Mouse (Mus musculus) layer of hippocampus, adult 9-10 months (tissue): ENCODE results near the gene Micu1.

Experiments
- DNase-seq: peaks from one replicate; pipeline ENCODE4 v3.0.0; 2022; ENCODE audit warnings: low spot score

Micu1 gene

DNA sequence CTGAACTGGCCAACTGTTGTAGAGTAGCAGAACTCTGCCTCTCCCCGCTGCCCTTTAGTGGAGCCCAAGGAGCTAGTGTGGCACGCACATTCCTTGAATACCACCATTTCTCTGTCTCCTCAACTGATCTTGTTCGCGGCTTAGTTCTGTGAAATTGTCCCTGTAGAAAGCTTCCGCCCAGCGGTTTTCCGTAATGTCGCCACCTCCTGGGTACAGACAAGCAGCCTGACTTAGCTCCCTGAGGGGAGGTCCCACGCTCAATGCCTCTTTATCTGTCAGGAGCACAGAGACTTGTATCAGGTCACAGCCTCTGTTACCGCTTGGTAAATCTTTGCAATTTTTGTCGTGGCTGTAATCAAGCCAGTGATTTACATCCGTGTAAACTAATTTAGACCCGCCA, 110.7 kb downstream of the Micu1 start:
- no peak for DNase-seq

DNA sequence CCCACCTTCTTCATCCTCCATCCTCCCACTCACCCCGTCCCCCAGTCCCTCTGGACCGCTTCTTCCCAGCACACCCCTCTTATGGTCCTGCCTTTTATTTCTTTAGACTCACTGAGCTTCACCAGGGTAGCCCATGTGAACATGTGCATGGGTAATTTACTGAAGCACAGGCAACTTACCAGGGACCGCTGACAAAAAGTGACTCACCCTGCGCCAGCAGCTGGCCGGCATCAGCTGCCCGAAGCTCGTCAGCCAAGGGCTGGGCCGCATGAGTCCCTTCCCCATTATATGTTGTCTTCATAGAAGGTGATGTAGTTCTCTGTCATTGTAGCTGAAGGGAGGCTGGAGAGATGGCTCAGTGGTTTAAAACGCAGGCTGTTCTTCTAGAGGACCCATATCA, 111.5 kb downstream of the Micu1 start:
- no peak for DNase-seq

DNA sequence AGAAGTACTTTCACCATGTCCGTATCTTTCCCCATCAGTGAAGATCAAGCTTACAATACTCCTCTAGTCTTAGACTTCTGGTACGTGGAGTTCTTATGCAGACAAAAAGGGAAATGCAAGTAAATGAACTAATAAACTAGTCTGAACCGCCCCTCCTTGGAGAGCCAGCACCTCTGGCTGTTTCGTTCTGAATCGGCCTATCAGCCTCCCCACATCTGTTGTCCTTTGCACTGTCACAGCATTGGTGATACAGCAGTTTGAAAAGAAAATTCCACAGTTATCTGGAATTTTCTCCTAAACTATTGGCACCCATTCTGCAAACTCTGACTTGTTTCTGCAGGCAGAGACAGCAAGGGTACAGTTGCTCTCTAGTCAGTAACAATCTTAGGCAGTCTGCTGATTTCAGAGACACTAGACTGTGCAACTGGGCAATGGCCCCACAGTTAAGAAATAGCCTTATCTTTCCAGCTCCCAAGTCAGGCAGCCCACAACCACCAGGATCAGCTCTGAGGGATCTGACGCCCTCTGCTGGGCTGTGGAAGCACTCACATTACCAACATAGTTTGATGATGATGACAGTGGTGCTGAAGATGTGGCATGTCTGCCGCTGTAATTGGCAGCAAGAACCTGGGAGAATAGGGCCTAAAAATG, 112.4 kb downstream of the Micu1 start:
- no peak for DNase-seq

DNA sequence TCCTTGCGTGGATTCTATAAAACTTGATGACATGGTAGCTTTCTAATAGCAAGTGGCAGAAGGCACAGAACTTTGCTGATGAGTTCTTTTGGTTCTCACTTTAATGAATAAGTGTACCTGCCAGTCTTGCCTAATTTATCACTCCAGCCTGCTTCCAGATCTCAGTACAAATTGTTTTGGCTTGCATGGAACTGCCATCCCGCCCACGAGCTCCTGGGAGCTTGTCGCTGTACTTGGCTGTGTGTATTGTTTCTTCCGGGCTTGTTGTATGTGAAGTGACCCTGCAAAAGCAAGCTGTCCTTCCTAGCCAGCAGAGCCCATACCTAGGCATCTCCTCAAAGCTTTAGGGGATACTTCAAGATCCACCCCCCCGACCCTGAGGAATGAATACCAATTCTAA, 114.3 kb downstream of the Micu1 start:
- no peak for DNase-seq

DNA sequence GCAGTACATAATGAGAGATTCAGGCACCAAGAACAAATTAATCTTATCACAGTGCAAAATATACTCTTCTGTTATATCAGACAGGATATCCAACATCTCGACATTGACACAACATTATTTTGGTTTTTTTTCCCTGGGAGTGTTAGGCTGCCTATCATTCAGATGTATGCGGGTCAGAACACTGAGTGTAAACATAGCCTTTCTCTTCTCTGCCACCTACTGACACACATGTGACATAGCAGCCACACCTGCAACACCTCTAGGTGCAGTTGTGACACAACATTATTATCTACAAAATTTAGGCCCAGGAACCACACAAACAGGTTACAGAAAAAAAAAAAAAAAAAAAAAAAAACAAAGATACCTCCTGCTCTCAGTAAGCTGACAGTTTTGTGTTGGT, 115.3 kb downstream of the Micu1 start:
- DNase-seq: no peak

DNA sequence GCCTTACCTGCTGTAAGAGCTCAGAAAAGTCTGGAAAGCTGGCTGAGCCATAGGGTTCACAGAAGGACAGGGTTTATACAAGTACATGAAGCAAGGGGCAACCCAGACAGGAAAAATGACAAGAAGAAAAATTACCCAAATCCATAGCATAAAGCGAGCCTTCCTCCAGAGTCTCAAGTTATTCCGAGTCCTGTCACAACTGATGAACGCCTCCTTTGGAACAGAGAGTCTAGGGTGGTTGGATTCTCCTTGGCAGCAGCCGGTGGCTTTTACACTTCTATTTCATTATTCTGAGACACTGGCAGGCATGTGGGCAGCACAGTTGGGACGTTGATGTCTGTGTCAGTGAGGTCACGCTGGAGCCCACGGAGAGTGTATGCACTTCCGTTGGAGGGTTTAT, 115.7 kb downstream of the Micu1 start:
- no peak for DNase-seq

DNA sequence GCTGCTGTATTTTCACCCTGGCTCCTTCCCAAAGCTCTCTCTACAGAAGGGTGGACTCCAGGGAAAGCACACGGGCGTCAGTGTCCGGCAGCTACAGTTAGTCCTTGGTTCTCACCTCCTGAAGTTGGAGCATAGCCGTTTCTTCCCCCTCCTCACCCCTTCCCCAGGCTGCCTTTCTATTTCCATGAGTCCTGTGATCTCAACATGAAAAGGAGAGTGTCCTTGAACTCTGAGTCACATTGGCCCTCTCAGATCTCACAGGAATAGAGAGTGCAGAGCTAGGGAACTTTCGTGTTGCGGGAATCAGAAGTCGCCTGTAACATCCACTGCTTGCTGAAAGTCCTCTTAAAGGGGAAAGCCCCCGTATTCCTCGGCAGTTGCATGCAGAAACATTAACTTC, 116.9 kb downstream of the Micu1 start:
- no peak for DNase-seq

DNA sequence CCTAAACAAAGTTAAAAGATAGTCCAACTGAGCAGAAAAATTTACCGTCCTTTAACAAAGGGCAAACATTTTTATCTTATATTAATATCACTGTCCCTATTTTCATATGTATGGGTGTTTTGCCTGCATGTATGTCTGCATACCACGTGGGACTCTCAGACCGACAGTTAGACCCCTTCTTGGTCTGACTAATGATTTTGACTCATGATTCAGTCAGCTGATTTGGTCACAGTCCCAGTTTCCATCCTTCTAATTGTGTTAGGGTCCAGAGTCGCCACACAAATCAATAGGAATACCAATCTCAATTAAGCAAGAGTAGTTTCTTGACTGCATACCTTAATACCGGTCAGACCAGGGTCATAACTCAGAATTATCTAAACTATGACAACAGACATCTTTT, 118.6 kb downstream of the Micu1 start:
- DNase-seq: no peak

DNA sequence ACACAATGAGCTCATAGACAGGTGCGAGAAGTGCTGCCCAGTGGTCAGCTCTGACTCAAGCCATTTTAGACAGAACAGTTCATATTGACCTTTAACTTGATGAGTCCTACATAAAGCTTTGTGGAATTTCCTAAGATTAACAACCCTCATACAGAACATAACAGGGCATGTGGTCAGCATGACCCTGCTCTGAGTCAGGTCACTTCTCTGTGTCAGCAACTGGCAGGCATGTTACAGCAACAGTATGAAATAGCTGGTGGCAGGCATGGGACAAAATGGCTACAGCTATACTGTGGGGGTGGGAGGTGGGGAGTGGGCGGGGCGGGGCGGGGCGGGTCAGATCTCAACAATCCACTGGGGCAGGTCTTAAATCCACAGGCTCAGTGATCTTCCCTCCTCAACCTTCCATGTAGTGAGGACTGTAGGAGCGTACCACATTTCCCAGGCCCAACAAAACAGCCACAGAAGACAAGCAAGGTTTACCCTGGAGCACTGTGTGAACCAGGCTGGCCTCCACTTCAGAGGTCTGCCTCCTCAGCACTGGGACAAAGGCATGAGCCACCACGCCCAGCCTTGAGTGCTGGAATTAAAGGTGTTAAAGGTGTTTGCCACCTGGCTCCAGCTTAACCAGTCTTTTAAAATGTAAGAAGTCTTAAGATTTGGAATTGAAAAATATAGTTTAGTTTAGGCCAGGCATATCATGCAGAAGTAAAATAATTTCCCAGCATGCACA, 119.2 kb downstream of the Micu1 start:
- no peak for DNase-seq

DNA sequence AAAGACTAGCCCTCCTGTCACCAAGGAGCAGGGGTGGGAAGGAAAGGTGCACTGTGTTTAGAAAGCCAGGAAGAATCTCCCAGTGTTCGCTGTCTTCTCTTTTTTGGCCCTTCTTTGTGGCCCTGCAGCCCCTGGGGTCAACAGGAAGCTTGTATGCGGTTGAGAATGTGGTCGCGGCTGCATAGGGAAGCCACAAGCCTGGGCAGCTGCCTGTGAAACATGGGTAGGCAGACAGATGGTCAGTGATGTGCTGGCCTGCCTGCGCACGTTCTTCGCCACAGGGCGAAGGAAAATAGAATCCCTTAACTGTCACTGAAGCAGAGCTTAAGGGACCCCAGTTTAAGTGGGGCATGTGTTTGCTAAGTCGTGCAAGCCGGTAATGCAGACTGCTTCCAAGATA, 120.6 kb downstream of the Micu1 start:
- DNase-seq: no peak

DNA sequence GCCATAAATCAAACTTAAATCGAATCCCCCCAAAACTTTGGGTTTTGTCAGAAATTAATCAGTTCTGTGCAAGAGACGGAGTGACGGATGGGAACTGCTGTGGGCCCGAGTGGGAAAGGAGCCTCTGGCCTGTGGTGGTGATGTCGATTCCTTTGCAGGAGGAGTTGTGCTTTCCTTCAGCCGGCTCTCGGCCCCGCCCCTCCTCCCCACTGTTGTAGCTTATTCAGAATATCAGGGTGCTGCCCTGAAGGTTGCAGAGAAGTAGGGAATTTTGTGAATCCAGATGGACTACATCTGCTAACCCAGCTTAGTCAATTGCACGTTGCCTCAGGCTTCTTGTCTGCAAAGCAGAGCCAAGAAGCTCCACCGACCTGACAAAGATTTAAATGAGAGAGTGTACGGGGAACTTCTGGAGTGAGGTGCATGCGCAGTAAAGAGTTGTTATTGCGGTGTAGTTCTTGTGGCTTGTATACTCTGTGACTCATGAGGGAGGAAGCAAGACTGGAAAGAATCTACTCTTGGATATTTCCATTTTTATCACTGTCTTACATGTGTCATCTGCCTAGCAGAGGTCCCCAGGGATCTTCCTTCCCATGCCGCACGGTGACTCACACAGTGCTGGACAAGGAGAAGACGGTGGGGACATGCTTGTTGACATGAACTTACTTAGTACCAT, 123.0 kb downstream of the Micu1 start:
- no peak for DNase-seq

DNA sequence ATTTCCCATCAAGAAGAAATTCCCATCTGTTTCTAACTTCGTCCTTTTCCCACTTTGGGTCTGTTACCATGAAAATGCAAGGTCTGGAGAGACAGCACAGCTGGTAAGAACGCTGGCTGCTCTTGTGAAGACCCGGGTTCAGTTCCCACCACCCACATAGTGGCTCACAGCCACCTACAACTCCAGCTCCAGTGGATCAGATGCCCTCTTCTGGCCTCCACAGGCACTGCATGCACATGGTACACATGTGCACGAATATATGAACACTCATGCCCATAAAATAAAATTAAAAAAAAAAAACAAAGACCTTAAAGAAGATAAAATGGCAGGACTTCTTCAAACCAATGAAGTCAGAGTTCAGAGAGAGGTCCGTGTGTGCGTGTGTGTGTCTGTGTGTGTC, 127.6 kb downstream of the Micu1 start:
- no peak for DNase-seq

DNA sequence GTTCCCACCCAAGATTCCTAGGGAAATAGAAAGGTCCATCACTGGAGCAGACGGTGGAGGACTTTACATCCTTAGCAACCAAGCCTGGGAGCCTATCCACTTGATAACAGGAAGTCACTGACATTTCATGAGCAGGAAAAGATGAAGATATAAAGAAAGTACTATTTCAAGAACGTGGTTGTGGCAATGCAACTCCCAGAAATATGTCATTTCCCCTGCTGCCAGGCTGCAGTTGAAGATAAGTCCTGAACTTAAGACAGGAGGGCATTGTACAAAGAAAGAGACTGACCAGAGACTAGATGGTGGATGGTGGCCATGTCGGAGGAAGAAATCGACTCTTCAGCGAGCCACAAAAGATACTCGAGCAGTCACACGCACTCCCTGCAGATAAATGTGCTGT, 129.7 kb downstream of the Micu1 start:
- DNase-seq: no peak

DNA sequence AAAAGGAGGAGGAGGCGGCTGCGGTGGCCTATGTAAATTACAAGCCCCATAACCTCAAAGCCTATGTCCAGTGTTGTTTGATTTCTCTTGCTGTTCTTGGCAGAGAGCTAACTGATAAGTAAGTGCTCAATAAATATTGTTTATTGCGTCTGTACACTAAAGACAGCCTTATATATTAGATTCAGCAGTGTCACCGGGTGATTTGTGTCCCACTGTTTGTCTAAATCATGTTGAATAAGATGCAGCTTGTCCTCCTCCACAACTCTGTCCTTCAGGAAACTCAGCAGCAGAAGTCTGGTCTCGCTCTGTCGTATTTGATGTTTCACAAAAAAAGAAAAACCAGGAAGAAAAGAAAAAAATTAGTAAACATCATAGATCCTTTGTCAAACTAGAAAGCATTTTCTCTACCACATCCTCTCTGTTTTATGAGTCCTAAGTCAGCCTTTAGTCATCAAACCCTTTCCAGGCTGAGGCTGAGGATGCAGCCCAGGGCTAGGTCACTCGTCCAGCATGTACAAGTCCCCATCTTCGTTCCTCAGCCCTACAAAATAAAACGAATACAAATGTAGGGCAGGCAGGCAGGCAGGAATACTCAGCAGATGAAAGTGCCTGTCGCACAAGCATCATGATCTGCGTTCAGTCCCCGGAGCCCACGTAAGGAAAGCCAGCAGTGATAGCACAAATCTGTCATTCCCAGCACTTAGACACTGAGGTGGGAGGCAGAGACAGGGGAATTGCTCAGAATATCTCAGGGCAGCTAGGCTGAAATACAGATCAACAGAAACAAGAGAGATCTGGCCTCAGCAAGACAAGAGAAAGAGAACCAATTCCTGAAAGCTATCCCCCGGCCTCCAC, 133.3 kb downstream of the Micu1 start:
- no peak for DNase-seq

DNA sequence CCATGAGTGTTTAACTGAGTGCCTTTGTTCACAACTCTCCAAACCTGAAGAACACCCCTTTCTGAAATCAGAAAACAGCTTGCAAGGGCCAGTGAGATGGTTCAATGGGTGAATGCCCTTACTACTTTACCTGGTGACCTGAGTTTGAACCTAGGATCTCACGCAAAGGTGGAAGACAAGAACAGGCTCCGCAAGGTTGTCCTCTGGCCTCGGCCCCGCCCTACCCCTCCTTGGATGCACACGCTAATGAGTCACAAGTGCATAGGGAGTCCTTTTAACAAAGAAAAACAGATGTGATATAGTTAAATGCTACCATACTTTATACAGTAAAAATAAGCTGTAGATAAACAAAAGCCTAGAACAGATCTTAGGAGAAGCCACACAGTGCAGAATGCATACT, 135.2 kb downstream of the Micu1 start:
- DNase-seq: no peak

DNA sequence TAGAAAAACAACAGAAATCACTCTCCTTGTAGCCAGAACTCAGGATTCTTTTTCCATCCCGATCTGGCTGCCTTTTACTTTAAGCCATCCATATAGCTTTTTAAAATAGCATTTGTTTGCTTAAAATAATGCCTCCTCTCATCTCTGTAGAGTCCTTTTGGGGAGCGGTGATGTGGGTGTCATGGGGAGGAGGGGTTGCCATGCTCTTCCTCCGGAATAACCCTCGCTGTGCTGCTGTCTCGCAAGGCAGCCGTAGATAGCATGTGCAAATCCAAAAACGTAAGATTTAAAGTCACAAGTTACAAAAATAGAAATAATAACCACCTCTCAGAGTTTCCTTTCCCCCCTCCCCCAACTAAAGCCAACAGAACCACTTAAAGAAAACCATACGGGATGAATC, 139.2 kb downstream of the Micu1 start:
- no peak for DNase-seq

DNA sequence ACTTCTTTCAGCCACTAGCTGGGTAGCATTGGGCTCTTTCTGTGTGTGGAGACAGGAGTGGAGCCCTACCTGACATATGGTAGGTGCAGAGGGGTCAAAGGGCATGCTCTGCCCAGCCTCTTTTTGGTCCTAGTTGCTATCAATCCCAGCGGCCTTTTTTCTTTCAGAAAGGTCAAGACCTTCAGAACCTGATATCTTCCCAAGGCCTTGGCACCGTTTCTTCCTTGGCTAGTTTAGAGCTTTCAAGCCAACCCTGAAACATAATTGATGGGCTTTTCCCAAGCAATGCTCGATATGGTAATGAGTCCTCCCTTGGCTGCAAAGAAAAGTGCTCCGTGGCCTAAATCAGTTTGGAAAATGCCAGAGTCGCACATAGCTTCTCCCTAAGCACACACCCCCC, 140.8 kb downstream of the Micu1 start:
- no peak for DNase-seq

DNA sequence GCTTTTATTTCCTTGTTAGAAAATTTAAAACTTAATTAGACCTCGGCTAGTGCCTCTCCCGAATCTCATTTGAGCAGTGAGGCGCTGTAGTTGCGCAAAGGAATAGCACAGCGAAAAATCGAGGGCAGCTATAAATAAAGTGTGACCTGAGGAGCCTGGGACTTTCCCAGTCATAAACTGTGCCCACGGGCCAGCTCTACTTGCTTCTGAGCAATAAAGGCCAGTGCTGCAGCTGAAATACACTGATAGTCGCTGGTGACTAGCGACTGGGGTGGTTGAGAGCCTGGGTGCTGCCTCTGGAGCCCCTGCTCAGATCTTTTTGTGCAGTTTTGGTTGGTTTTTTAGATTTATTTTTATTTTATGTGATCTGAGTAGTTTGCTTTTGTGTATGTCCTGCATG, 142.4 kb downstream of the Micu1 start:
- no peak for DNase-seq

DNA sequence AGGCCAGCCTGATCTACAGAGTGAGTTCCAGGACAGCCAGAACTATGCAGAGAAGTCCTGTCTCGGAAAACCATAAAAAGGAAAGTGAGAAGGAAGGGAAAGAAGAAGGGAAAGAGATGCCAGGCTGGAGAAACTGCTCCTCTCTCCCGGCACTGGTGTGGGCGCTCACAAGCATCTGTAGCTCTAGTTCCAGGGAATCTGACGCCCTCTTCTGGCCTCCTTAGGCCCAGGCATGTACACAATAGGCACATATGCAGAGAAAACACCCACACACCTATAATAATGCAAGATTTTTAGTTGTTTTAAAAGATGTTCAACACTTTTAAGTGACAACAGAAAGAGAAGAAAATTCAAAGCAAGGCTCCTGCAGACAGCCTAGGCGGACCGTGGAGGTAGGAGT, 144.1 kb downstream of the Micu1 start:
- DNase-seq: no peak

DNA sequence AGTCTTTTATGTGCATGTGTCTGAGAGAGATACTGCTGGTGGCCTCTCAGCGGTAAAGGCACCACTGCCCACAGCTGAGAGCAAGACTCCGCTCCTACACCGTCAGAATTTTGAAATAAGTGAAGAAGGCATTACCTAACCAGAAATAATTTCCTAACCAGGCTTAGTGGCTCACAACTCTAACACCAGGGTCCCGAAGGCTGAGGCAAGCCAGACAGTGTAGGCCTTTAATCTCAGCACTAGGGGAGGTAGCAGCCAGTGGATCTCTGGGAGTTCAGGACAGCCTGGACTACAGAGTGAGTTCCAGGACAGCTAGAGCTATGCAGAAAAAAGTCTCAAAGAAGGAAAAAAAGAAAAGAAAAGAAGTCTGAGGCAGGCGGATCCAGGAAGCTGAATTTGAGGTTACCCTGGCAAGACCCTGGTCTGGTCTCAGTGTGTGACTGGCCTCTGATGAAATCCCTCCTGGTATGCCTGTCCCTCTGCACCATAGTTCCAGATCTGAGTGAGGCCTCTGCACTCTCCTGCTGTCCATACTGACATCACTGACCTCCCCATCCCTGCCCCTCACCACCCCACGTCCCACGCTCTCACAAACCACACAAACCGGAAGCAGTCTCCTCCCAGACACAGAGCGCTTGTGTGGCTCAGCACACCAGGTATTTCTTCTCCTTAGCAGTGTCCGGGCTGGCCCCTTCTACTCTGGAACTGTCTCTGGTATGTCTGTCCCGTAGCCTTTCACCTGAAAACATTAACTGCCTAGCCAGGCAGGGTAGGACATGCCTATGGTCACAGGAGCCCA, 146.0 kb downstream of the Micu1 start:
- no peak for DNase-seq

DNA sequence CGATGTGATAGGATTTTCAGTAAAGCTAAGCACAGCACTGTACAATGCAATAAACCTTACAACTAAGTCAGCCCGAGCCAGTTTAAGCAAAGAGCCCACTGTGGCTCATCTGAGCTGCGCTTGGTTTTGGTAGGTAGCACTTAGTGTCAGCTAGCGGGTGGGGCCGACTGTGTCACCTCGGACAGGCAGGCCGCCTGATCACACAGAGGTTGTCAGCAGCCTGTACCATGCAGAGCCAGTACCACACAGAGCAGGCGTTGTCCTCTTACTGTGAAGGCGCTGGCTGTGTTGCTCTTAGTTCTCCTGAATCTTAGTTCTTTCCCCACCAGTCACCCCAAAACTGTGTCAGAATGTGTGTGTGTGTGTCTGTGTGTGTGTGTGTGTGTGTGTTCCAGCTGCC, 146.7 kb downstream of the Micu1 start:
- no peak for DNase-seq

DNA sequence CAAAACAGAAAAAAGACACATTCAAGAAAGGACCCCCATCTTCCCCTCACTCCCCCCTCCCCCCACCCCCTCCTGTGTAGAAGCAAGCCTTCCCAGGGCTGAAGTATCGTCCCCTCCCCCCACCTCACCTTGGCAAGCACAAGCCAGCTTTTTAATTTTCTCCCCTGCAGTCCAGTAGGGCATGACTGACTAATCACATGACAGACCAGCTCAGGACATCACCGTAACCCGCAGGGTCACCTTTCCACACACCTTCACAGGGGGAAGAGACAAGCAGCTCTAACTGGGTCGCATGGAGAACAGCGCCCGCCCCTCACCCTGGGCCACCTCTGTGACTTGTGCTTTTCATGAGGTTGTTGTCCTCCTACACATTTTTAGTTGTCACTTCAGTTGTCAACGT, 147.1 kb downstream of the Micu1 start:
- no peak for DNase-seq
